Mouse (Mus musculus) heart, adult 2 months (tissue): Measurements from ENCODE around the gene Nup98.

Experiments
- CTCF ChIP-seq: fragments of 200-600 bp; IDR thresholded peaks from 2 replicates; pipeline ENCODE4 v1.8.1; 2022; ENCODE audit warnings: antibody characterized with exemption, mild to moderate bottlenecking, moderate library complexity
- EP300 ChIP-seq: fragments of 200-500 bp; IDR thresholded peaks from 2 replicates; pipeline ENCODE4 v1.6.1; 2011; ENCODE audit warnings: low read depth, low read length, control low read depth; ENCODE audit not compliant: insufficient read depth
- POLR2A ChIP-seq: fragments of 200-500 bp; IDR thresholded peaks from 2 replicates; pipeline ENCODE4 v1.6.1; 2011; ENCODE audit warnings: mild to moderate bottlenecking, low read depth, low read length, control low read depth; ENCODE audit not compliant: insufficient read depth

DNA sequence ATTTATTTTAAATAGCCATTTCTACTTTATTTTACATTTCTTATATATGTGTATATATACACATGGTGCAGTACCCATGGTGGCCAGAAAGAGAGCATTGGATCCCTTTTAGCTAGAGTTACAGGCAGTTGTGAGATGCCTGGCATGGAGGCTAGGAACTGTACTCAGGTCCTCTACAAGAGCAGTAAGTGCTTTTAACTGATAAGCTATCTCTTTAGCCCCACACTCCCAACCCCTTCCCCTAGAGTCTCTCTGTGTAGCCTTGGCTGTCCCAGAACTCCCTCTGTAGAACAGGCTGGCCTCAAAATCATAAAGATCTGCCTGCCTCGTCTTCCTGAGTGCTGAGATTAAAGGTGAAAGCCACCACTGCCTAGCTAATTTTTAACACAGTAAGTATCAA is 4.3 kb downstream of the Nup98 start:
- peak; percentile 33 for TF ChIP-seq CTCF
- no peak for TF ChIP-seq POLR2A
- TF ChIP-seq EP300 = no peak
